Mouse (Mus musculus) right cerebral cortex, postnatal 25 days (tissue): ENCODE results near the gene 4930590J08Rik.

Source experiments
- DNase-seq: peaks from one replicate; pipeline ENCODE4 v3.0.0; 2022

Gene 4930590J08Rik

GRCm38 (mm10) chr6:91965060-91965459 lies 62.5 kb downstream of the 4930590J08Rik start:
- DNase-seq, result no peak

- no peak for DNase-seq
Measured at GRCm38 (mm10) chr6:91966006-91966405, 63.4 kb downstream of the 4930590J08Rik start.

- no peak for DNase-seq
Measured at GRCm38 (mm10) chr6:91972201-91972646, 69.6 kb downstream of the 4930590J08Rik start.

- DNase-seq, result no peak
Measured at GRCm38 (mm10) chr6:91973972-91974371, 71.4 kb downstream of the 4930590J08Rik start.

- no peak for DNase-seq
Measured at GRCm38 (mm10) chr6:91978371-91979300, 76.0 kb downstream of the 4930590J08Rik start, which contains the start of gene Fgd5. Gene Fgd5 (plus strand): TSS chr6:91978878.

- DNase-seq, result no peak
Measured at GRCm38 (mm10) chr6:91979301-91979996, 76.8 kb downstream of the 4930590J08Rik start.

GRCm38 (mm10) chr6:91980011-91980410 lies 77.4 kb downstream of the 4930590J08Rik start:
- no peak for DNase-seq

- no peak for DNase-seq
Measured at GRCm38 (mm10) chr6:91990101-91990500, 87.5 kb downstream of the 4930590J08Rik start.

- no peak for DNase-seq
Measured at GRCm38 (mm10) chr6:91992823-91993222, 90.2 kb downstream of the 4930590J08Rik start.

- no peak for DNase-seq
Measured at GRCm38 (mm10) chr6:91993795-91994505, 91.3 kb downstream of the 4930590J08Rik start.

GRCm38 (mm10) chr6:91996072-91996471 lies 93.5 kb downstream of the 4930590J08Rik start:
- DNase-seq, result no peak
